Comparison of ENCODE assay signal across 9 mouse cellular contexts in genomic region chr5:140565451-140565850, GRCm38 (mm10). TPM values are rescaled to one million over a fixed set of nuclear protein-coding genes. Genes with fewer than 3 reads are reported as not detected.
DNase-seq lines count a peak whose midpoint lies in the region; ATAC-seq and TF ChIP-seq lines count a peak whose summit lies in the region.
"Had no signal": no experiment of that assay in that cellular context is flagged by ENCODE, and none has a peak within 500 bp of the region (broad histone marks: within the 10 kb centered on the region; RNA-seq: fewer than 3 reads in every experiment).

No protein-coding gene starts in this region.

- H3K27me3 ChIP-seq in neural tube, embryonic 15.5 days (replicated peaks) = no peaks in the 10 kb centered on the region
- no peaks in the 10 kb centered on the region for H3K27me3 ChIP-seq in heart, adult 2 months (ENCODE audit: control insufficient read depth, insufficient read depth, low read length)
- no peaks in the 10 kb centered on the region for H3K27me3 ChIP-seq in neural tube, embryonic 13.5 days
- H3K27me3 ChIP-seq: neural tube, embryonic 12.5 days had no signal

- TF ChIP-seq EP300 in heart, adult 2 months (IDR thresholded peaks at IDR 0.05; ENCODE audit: insufficient read depth, low read depth, low read length) = no peak

- no peak overlapping the region for H3K9ac ChIP-seq in neural tube, embryonic 15.5 days (replicated peaks)
- no peak overlapping the region for H3K9ac ChIP-seq in heart, adult 2 months (ENCODE audit: low read depth, low read length)
- H3K9ac ChIP-seq in neural tube, embryonic 13.5 days = no peak overlapping the region
- H3K9ac ChIP-seq: neural tube, embryonic 12.5 days had no signal

- intact Hi-C loops in heart, adult 2 months (cut with DNase I) = no loop called here

- no peak for TF ChIP-seq CTCF in heart, adult 2 months (IDR thresholded peaks at IDR 0.05)

- H3K79me2 ChIP-seq in heart, adult 2 months (replicated peaks; ENCODE audit: control insufficient read depth, insufficient read depth, low read length) = no peaks in the 10 kb centered on the region

- H3K27ac ChIP-seq in neural tube, embryonic 15.5 days (replicated peaks) = no peak overlapping the region
- no peak overlapping the region for H3K27ac ChIP-seq in heart, adult 2 months
- no peak overlapping the region for H3K27ac ChIP-seq in neural tube, embryonic 13.5 days (replicated peaks)
- H3K27ac ChIP-seq: neural tube, embryonic 12.5 days had no signal

- H3K4me2 ChIP-seq in neural tube, embryonic 15.5 days = no peak overlapping the region
- no peak overlapping the region for H3K4me2 ChIP-seq in neural tube, embryonic 13.5 days
- H3K4me2 ChIP-seq: neural tube, embryonic 12.5 days had no signal

- no peaks in the 10 kb centered on the region for H3K9me3 ChIP-seq in neural tube, embryonic 15.5 days (replicated peaks)
- no peaks in the 10 kb centered on the region for H3K9me3 ChIP-seq in neural tube, embryonic 13.5 days
- H3K9me3 ChIP-seq: neural tube, embryonic 12.5 days had no signal

- WGBS in neural tube, embryonic 15.5 days = 33% methylated on average over 5 of the region's 5 CpGs
- WGBS in heart, adult 2 months = 38% methylated on average over 5 of the region's 5 CpGs
- WGBS in neural tube, embryonic 13.5 days = 30% methylated on average over 5 of the region's 5 CpGs

- H3K4me3 ChIP-seq in neural tube, embryonic 15.5 days (replicated peaks) = no peak overlapping the region
- H3K4me3 ChIP-seq in heart, adult 2 months = no peak overlapping the region
- no peak overlapping the region for H3K4me3 ChIP-seq in neural tube, embryonic 13.5 days
- H3K4me3 ChIP-seq: neural tube, embryonic 12.5 days had no signal

- no peak; the same call in 1 of the 2 replicates for ATAC-seq in neural tube, embryonic 15.5 days (ENCODE audit: low FRiP score)
- ATAC-seq in neural tube, embryonic 13.5 days (ENCODE audit: low read depth) = peak; percentile 30; the same call in 1 of the 2 replicates

- no peaks in the 10 kb centered on the region for H3K36me3 ChIP-seq in neural tube, embryonic 15.5 days
- no peaks in the 10 kb centered on the region for H3K36me3 ChIP-seq in heart, adult 2 months (ENCODE audit: control insufficient read depth, insufficient read depth, low read length)
- no peaks in the 10 kb centered on the region for H3K36me3 ChIP-seq in neural tube, embryonic 13.5 days
- H3K36me3 ChIP-seq: neural tube, embryonic 12.5 days had no signal

- H3K4me1 ChIP-seq in neural tube, embryonic 15.5 days = peaks cover 23% of the 10 kb centered on the region
- peaks cover 8% of the 10 kb centered on the region for H3K4me1 ChIP-seq in heart, adult 2 months (ENCODE audit: control insufficient read depth, insufficient read depth, low read length)
- peaks cover 30% of the 10 kb centered on the region for H3K4me1 ChIP-seq in neural tube, embryonic 13.5 days (replicated peaks)

- peak; percentile 44 to 62 for DNase-seq in cerebellum, postnatal 10 days
- no peak for DNase-seq in cerebellum, adult 8-10 months
- DNase-seq in neural tube, embryonic 10.5 days (ENCODE audit: extremely low spot score, low spot score) = peak; percentile 38
- peak; percentile 73 to 78 for DNase-seq in heart, adult 2 months
- DNase-seq in kidney, postnatal 14 days = peak; percentile 54
- no peak for DNase-seq in thymus, postnatal 36 days

- TF ChIP-seq POLR2A in heart, adult 2 months (IDR thresholded peaks at IDR 0.05; ENCODE audit: insufficient read depth, low read depth, low read length) = no peak

RNA-seq across cellular contexts. Expression of gene Grifin, which starts 0.6 kb away (rescaled TPM):
- 1.6 TPM in 1 of 2 replicates, not detected in the other for polyA plus RNA-seq in neural tube, embryonic 15.5 days (2015; fragmentation: Nextera tagmentation; extraction: Ambion mirVana)
- total RNA-seq in heart, adult 2 months (2021) = not detected
- not detected in 2 replicates for polyA plus RNA-seq in heart, adult 2 months (2012; rRNA removed)
- polyA plus RNA-seq in neural tube, embryonic 13.5 days (2015; fragmentation: Nextera tagmentation; extraction: Ambion mirVana) = not detected in 2 replicates
- polyA plus RNA-seq: neural tube, embryonic 12.5 days had no signal

RNA-seq across cellular contexts. Expression of gene Lfng, which starts 41.7 kb away (rescaled TPM):
- 16.7 and 19.4 TPM in 2 replicates for polyA plus RNA-seq in neural tube, embryonic 15.5 days (2015; fragmentation: Nextera tagmentation; extraction: Ambion mirVana)
- 10 to 100 TPM in 1 of 2 experiments, 1 to 10 TPM in 1; 7.4 to 11.5 TPM for total RNA-seq in heart, adult 2 months (2021)
- 18.4 and 23.1 TPM in 2 replicates for polyA plus RNA-seq in heart, adult 2 months (2012; rRNA removed)
- 17.6 and 20.6 TPM in 2 replicates for polyA plus RNA-seq in neural tube, embryonic 13.5 days (2015; fragmentation: Nextera tagmentation; extraction: Ambion mirVana)

Comparison
In these comparisons a context has a peak if more than half of its experiments do, and no peak if none do; other contexts are left out.
1. DNase-seq: peak in cerebellum, postnatal 10 days (2 of 2), neural tube, embryonic 10.5 days (single experiment), heart, adult 2 months (2 of 2) and kidney, postnatal 14 days (single experiment); none in cerebellum, adult 8-10 months (single experiment) and thymus, postnatal 36 days (0 of 2).